Mouse (Mus musculus) left cerebral cortex, adult 18-20 months (tissue): Measurements from ENCODE around the gene Vmn1r209. TPM values are rescaled to one million over a fixed set of nuclear protein-coding genes. Genes with fewer than 3 reads are reported as not detected.
"Not testable (repeated sequence)": the region's sequence is repeated elsewhere in the genome, so short reads cannot be mapped to it uniquely, and the experiment has no call there.

Source experiments
- DNase-seq, 2 experiments: peaks; one replicate each; pipeline ENCODE4 v3.0.0; 2021 to 2022; ENCODE audit warnings: low spot score in 2 of 2, mixed read lengths in 1 of 2
- long read RNA-seq, 2 experiments: library from polyadenylated mRNA; stranded (forward); transcript quantifications; one replicate each; pipeline ENCODE4 v2.0.0; 2021
- total RNA-seq, 2 experiments: library from RNA; stranded (reverse); gene quantifications; 2 replicates each; pipeline ENCODE4 v1.2.3; 2021

The Vmn1r209 gene
- not detected for total RNA-seq
- long read RNA-seq, experiment 1, partial matches to known transcripts: 0 of 1 reads
- long read RNA-seq, experiment 1, other reads (novel, unspliced or antisense): 1 of 1 reads
- long read RNA-seq, experiment 2: 0 reads

GRCm38 (mm10) chr13:22809582-22809981 lies at the start of gene Vmn1r209:
Vmn1r209 (minus strand) TSS chr13:22809682.
- DNase-seq: not testable (repeated sequence)

- DNase-seq: no peak
These were observed 48.0 kb upstream of the Vmn1r209 start, which contains the start of gene Vmn1r211 for GRCm38 (mm10) chr13:22857461-22857860. Vmn1r211 (minus strand) TSS chr13:22857561.

DNA sequence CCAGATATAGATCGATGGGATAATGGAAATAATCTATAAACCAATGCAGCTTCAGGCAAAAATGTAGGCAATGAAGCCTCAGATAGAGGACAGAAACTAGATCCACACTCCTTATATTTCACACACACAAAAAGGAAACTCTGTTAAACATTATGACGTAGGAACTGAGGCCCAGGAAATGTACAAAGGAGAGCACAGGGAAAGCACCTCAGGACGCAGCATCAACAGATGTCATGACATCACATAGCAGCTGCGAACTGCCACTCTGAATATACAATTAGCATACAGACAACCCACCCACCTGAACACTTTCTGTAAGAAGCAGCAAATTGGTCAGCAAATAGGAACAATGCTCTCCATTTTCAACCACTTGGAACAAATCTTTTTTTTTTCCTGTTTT lies 45.3 kb upstream of the Vmn1r209 start:
- no peak for DNase-seq

DNA sequence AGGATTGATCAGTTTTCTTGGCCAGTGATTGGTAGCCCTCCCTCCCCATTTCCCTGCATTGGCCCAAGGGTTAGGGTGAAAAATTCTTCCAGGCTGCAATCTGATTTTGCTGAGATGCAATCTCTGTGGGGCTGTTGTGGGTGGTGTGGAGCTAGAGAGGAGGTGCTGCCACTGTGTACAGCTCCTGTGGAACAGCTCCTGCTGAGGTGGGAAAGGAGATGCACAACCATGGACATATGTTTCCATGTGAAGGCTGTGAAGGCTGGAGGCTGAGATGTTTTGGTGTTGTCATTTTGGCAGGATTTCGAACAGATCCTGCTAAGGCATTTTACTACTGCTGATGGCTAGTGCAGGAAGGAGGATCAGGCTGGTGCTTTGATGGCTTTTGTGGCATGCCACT lies 37.3 kb upstream of the Vmn1r209 start:
- peak; percentile 1 to 11 for DNase-seq

- DNase-seq: not testable (repeated sequence)
These were observed 34.8 kb upstream of the Vmn1r209 start for GRCm38 (mm10) chr13:22844304-22844703.

- no peak for DNase-seq
These were observed 21.8 kb upstream of the Vmn1r209 start, which contains the start of gene Vmn1r210 for GRCm38 (mm10) chr13:22831248-22831647. Vmn1r210 (minus strand) TSS chr13:22831348.

DNA sequence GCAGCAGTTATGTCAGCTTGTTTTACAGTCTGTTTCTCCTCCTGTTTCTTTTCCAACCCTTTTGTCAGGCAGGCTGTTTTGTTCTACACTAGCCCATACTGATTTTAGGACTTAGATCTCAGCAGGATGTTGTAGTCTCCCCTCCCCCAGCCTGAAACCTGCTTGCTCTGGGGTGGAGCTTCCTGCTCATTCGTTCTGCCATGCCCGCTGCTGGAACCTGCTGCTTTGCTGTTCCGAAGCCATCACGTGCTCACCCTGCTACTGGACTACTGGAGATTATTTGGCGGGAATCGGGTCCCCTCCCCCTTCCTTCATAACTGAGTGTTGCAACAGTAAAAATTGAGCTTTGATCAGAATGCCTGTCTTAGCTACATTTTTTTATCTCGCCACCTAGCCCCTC lies 19.9 kb upstream of the Vmn1r209 start:
- not testable (repeated sequence) for DNase-seq

GRCm38 (mm10) chr13:22821601-22822000 lies 12.1 kb upstream of the Vmn1r209 start:
- not testable (repeated sequence) for DNase-seq

- DNase-seq: not testable (repeated sequence)
These were observed 21.4 kb downstream of the Vmn1r209 start for GRCm38 (mm10) chr13:22788096-22788495.

GRCm38 (mm10) chr13:22784159-22784558 lies 25.3 kb downstream of the Vmn1r209 start:
- DNase-seq: not testable (repeated sequence)

GRCm38 (mm10) chr13:22777300-22777699 lies 32.2 kb downstream of the Vmn1r209 start, which contains the start of gene Vmn1r208:
Vmn1r208 (minus strand) TSS chr13:22777400.
- DNase-seq: not testable (repeated sequence)

DNA sequence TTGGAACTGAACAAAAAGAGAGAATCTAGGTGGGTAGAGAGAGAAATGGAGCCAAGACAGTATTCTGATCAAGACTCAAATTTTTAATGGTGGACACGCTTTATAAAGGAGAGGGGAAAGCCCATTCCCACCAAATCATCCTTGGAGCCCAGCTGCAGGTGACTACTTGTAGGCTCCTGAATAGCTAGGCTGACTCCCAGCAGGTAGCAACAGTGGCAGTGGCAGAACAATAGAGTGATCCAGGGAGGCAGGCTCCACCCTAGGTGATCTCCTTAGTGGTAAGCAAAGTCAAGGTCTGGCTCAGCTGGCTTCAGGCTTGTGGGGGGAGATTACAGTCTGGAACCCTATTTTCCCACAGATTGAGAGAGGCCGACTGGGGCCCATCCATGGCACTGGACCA lies 37.9 kb downstream of the Vmn1r209 start:
- not testable (repeated sequence) for DNase-seq

Other genes starting within 250 kb of the Vmn1r209 start
- gene Vmn1r205, start 216.7 kb downstream of the Vmn1r209 start, total RNA-seq: not detected
- gene Vmn1r206, start 185.4 kb downstream of the Vmn1r209 start, total RNA-seq: under 1 TPM in 1 of 2 experiments, not detected in 1; 0.12 TPM
- under 1 TPM in 1 of 2 experiments, not detected in 1; 0.09 TPM for gene Vmn1r207-ps, start 80.1 kb downstream of the Vmn1r209 start, total RNA-seq
- not detected for gene Vmn1r208, start 32.3 kb downstream of the Vmn1r209 start, total RNA-seq
- not detected for gene Vmn1r210, start 21.7 kb upstream of the Vmn1r209 start, total RNA-seq
- gene Vmn1r211, start 47.9 kb upstream of the Vmn1r209 start, total RNA-seq: not detected
- gene Vmn1r212, start 74.5 kb upstream of the Vmn1r209 start, total RNA-seq: not detected
- not detected for gene Vmn1r213, start 198.0 kb upstream of the Vmn1r209 start, total RNA-seq
- gene Vmn1r214, start 220.7 kb upstream of the Vmn1r209 start, total RNA-seq: not detected